Mouse (Mus musculus) CH12.LX (cell line): ENCODE measurements around the gene Prg4. TPM values are rescaled to one million over a fixed set of nuclear protein-coding genes. Genes with fewer than 3 reads are reported as not detected.

Experiments
- DNase-seq: peaks from one replicate; pipeline ENCODE4 v3.0.0-alpha.2; 2013; ENCODE audit errors: extremely low read depth
- H3K27ac ChIP-seq: 2 replicates; pipeline ENCODE4 v1.5.1; 2012; ENCODE audit warnings: low read depth, mild to moderate bottlenecking, control low read depth, moderate library complexity; ENCODE audit not compliant: insufficient read depth
- H3K27me3 ChIP-seq: replicated peaks from 2 replicates; pipeline ENCODE3; 2012; ENCODE audit warnings: inconsistent platforms
- H3K36me3 ChIP-seq, 2 experiments: replicated peaks in 1 of 2; 2 replicates each; pipeline versions ENCODE3 to v1.6.1; 2012; ENCODE audit warnings: inconsistent platforms in 1 of 2, low read length in 1 of 2, mild to moderate bottlenecking in 1 of 2, mixed read lengths in 1 of 2, moderate library complexity in 1 of 2; ENCODE audit not compliant: control insufficient read depth in 1 of 2, insufficient read depth in 1 of 2
- H3K4me1 ChIP-seq, 2 experiments: 2 replicates each; pipeline ENCODE4 v1.6.1; 2012; ENCODE audit warnings: inconsistent platforms in 1 of 2, moderate library complexity in 1 of 2; ENCODE audit not compliant: insufficient read depth in 2 of 2, control insufficient read depth in 1 of 2
- H3K4me2 ChIP-seq: 2 replicates; pipeline ENCODE4 v1.6.1; 2012; ENCODE audit warnings: low read depth, mild to moderate bottlenecking, control low read depth; ENCODE audit not compliant: poor library complexity, insufficient read depth, severe bottlenecking
- H3K4me3 ChIP-seq, 3 experiments: fragments of 150-350 bp in 1 of 3; sonication (generic) in 1 of 3; replicated peaks in 1 of 3; 2 replicates each; pipeline versions ENCODE3 to v1.5.1; 2011 to 2012; ENCODE audit warnings: low read depth in 2 of 3, low read length in 2 of 3, mild to moderate bottlenecking in 2 of 3, moderate library complexity in 2 of 3, control low read depth in 1 of 3, improper control_type of control experiment in 1 of 3, inconsistent platforms in 1 of 3, mixed read lengths in 1 of 3; ENCODE audit not compliant: poor library complexity in 1 of 3
- H3K79me2 ChIP-seq: replicated peaks from 2 replicates; pipeline ENCODE4 v1.6.1; 2012; ENCODE audit warnings: mild to moderate bottlenecking, moderate library complexity; ENCODE audit not compliant: control insufficient read depth, poor library complexity, insufficient read depth, severe bottlenecking; ENCODE audit errors: extremely low read depth
- H3K9ac ChIP-seq: 2 replicates; pipeline ENCODE4 v1.6.1; 2012; ENCODE audit warnings: low read depth, mild to moderate bottlenecking, control low read depth, moderate library complexity; ENCODE audit not compliant: insufficient read depth
- H3K9me3 ChIP-seq: replicated peaks from 2 replicates; pipeline ENCODE3; 2012; ENCODE audit warnings: low read length, inconsistent platforms, mixed read lengths
- BHLHE40 ChIP-seq: IDR thresholded peaks from 2 replicates; pipeline ENCODE4 v1.6.1; 2011; ENCODE audit warnings: mild to moderate bottlenecking, low read depth, low read length, improper control_type of control experiment
- E2F4 ChIP-seq: IDR thresholded peaks from 2 replicates; pipeline ENCODE4 v1.6.1; 2011; ENCODE audit warnings: low read depth, low read length, improper control_type of control experiment; ENCODE audit not compliant: insufficient replicate concordance
- EP300 ChIP-seq: IDR thresholded peaks from 2 replicates; pipeline ENCODE4 v1.6.1; 2011; ENCODE audit warnings: low read length, improper control_type of control experiment
- ETS1 ChIP-seq: conservative IDR thresholded peaks from 2 replicates; pipeline ENCODE4 v1.6.1; 2012; ENCODE audit warnings: low read depth, mild to moderate bottlenecking, inconsistent platforms, low read length, improper control_type of control experiment, moderate library complexity
- IRF4 ChIP-seq: IDR thresholded peaks from 2 replicates; pipeline ENCODE4 v1.6.1; 2014; ENCODE audit warnings: low read depth, mild to moderate bottlenecking, inconsistent platforms, low read length, improper control_type of control experiment
- JUND ChIP-seq: conservative IDR thresholded peaks from 2 replicates; pipeline ENCODE4 v1.6.1; 2011; ENCODE audit warnings: low read depth, low read length, improper control_type of control experiment
- MAX ChIP-seq: IDR thresholded peaks from 2 replicates; pipeline ENCODE4 v1.6.1; 2011; ENCODE audit warnings: low read length, improper control_type of control experiment
- MAZ ChIP-seq: IDR thresholded peaks from 2 replicates; pipeline ENCODE4 v1.6.1; 2012; ENCODE audit warnings: low read depth, mild to moderate bottlenecking, inconsistent platforms, low read length, improper control_type of control experiment, moderate library complexity
- MEF2A ChIP-seq: IDR thresholded peaks from 2 replicates; pipeline ENCODE4 v1.6.1; 2014; ENCODE audit warnings: low read depth, mild to moderate bottlenecking, inconsistent platforms, low read length, improper control_type of control experiment, borderline replicate concordance
- MYC ChIP-seq: IDR thresholded peaks from 2 replicates; pipeline ENCODE4 v1.6.1; 2011; ENCODE audit warnings: low read depth, mild to moderate bottlenecking, improper control_type of control experiment, low read length
- NELFE ChIP-seq: IDR thresholded peaks from 2 replicates; pipeline ENCODE4 v1.6.1; 2011; ENCODE audit warnings: low read depth, low read length, improper control_type of control experiment
- PAX5 ChIP-seq: IDR thresholded peaks from 2 replicates; pipeline ENCODE4 v1.6.1; 2012; ENCODE audit warnings: low read length, inconsistent platforms, mixed read lengths
- RCOR1 ChIP-seq: conservative IDR thresholded peaks from 2 replicates; pipeline ENCODE4 v1.6.1; 2012; ENCODE audit warnings: low read depth, mild to moderate bottlenecking, inconsistent platforms, low read length, improper control_type of control experiment
- SIN3A ChIP-seq: IDR thresholded peaks from 2 replicates; pipeline ENCODE4 v1.6.1; 2012; ENCODE audit warnings: low read length, improper control_type of control experiment, inconsistent platforms
- SMC3 ChIP-seq: IDR thresholded peaks from 2 replicates; pipeline ENCODE4 v1.6.1; 2011; ENCODE audit warnings: low read depth, low read length, improper control_type of control experiment
- UBTF ChIP-seq: IDR thresholded peaks from 2 replicates; pipeline ENCODE4 v1.6.1; 2012; ENCODE audit warnings: low read depth, mild to moderate bottlenecking, inconsistent platforms, low read length, improper control_type of control experiment, moderate library complexity
- USF1 ChIP-seq: IDR thresholded peaks from 2 replicates; pipeline ENCODE4 v1.6.1; 2014; ENCODE audit warnings: low read depth, mild to moderate bottlenecking, inconsistent platforms, low read length, improper control_type of control experiment
- USF2 ChIP-seq: conservative IDR thresholded peaks from 2 replicates; pipeline ENCODE4 v1.6.1; 2011; ENCODE audit warnings: low read depth, low read length, improper control_type of control experiment
- ZC3H11A ChIP-seq: IDR thresholded peaks from 2 replicates; pipeline ENCODE4 v1.6.1; 2012; ENCODE audit warnings: low read depth, mild to moderate bottlenecking, inconsistent platforms, low read length, improper control_type of control experiment
- ZKSCAN1 ChIP-seq: IDR thresholded peaks from 2 replicates; pipeline ENCODE4 v1.6.1; 2012; ENCODE audit warnings: low read depth, inconsistent platforms, low read length, improper control_type of control experiment, borderline replicate concordance
- ZNF384 ChIP-seq: IDR thresholded peaks from 2 replicates; pipeline ENCODE4 v1.6.1; 2012; ENCODE audit warnings: low read depth, low read length, improper control_type of control experiment, inconsistent platforms
- dilution Hi-C: fragments of 300-500 bp; cut with MboI; formaldehyde crosslinking; loops from 2 replicates; pipeline ENCODE4 v1.14.3; 2020; ENCODE audit warnings: low sequenced_read_pairs; ENCODE audit not compliant: extremely low pct_unique_long_range_greater_than_20kb, extremely low pct_ligation_motif_present
- in situ Hi-C: fragments of 300-500 bp; cut with MboI; formaldehyde crosslinking; loops from 3 replicates; pipeline ENCODE4 v1.14.3; 2019; ENCODE audit warnings: low sequenced_read_pairs, low pct_ligation_motif_present, low pct_unique_long_range_greater_than_20kb, mixed read lengths
- polyA plus RNA-seq: library from polyadenylated mRNA; unstranded; fragments of >175 nt; gene quantifications from 2 replicates; pipeline ENCODE4 v1.2.1, GENCODE M21; 2012; ENCODE audit warnings: low read depth; ENCODE audit not compliant: insufficient read length
- total RNA-seq, 2 experiments: library from RNA; depleted of rRNA; stranded (reverse); fragments of 300-350 nt in 1 of 2; fragments of >200 nt in 1 of 2; gene quantifications; 2 replicates each; pipeline ENCODE4 v1.2.3; 2012 to 2014

Gene Prg4
- total and polyA plus RNA-seq, 3 experiments, result 0.08 to 0.30 TPM; not detected in 1

DNA sequence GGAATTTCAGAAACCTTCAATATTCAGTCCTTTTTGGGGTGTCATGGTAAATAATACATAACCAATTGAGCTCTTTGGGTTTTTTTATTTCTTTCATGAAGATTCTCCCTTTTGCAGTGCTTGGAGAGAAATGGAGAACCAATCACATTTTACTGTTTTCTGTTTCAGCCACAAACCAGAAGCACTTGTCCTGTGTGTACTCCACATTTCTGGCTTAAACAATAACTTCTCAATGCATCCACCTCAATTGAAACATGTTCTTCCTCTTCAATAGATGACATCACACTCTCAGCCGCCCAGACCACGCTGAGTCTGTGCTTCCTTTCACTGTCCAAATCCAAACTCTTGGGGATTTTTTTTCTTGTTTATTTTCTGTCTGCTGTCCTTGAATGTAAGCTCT, 39.8 kb upstream of the Prg4 start:
- Histone ChIP-seq H3K79me2 (no peaks in the 10 kb centered on the region), H3K4me2 (peak overlapping the region; percentile 32), H3K27me3 (no peaks in the 10 kb centered on the region), H3K27ac (no peak overlapping the region), H3K9ac (no peak overlapping the region), H3K4me1 (peaks cover 6 to 23% of the 10 kb centered on the region in 2 experiments; a peak in 3 of 4 replicates), H3K36me3 (no peaks in the 10 kb centered on the region), H3K4me3 (no peak overlapping the region), H3K9me3 (no peaks in the 10 kb centered on the region)
- peak; percentile 38; the same call in 1 of the 2 replicates for TF ChIP-seq BHLHE40
- TF ChIP-seq MEF2A, result no peak
- peak; percentile 54; the same call in 1 of the 2 replicates for TF ChIP-seq EP300
- TF ChIP-seq IRF4, result peak; percentile 64
- DNase-seq, result peak; percentile 27
- dilution Hi-C loops, result no loop called here
- in situ Hi-C loops, result no loop called here

DNA sequence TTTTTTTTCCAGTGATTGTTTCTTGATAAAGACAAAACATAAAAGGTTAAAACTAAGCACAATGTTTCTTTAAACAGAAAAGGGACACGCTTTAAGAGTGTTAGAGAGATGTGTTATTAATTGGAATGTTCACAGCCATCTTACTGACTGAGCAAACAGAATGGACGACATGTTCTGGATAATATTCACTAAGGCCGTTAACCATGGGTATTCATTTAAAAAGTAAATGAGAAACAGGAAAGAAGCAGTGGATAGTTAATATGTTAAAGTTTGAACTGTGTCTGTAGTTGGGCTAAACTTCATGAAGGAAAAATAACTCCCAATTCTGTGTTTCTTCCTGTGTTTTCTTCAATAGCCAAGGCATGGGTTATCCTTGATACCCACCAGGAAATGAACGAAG, 37.4 kb upstream of the Prg4 start:
- DNase-seq, result no peak
- no peak overlapping the region for H3K27ac ChIP-seq
- dilution Hi-C loops, result no loop called here
- no peaks in the 10 kb centered on the region for H3K27me3 ChIP-seq
- H3K9me3 ChIP-seq, result peaks cover 4% of the 10 kb centered on the region
- H3K4me3 ChIP-seq, result no peak overlapping the region
- H3K79me2 ChIP-seq, result no peaks in the 10 kb centered on the region
- H3K36me3 ChIP-seq, result no peaks in the 10 kb centered on the region
- H3K9ac ChIP-seq, result no peak overlapping the region
- no peak overlapping the region for H3K4me2 ChIP-seq
- no peak for TF ChIP-seq SIN3A
- TF ChIP-seq SMC3, result no peak
- TF ChIP-seq MAX, result no peak
- TF ChIP-seq ZKSCAN1, result no peak
- no peak for TF ChIP-seq ETS1
- TF ChIP-seq BHLHE40, result no peak
- TF ChIP-seq UBTF, result no peak
- no peak for TF ChIP-seq JUND
- no peak for TF ChIP-seq USF2
- no peak for TF ChIP-seq ZNF384
- TF ChIP-seq RCOR1, result no peak
- no peak for TF ChIP-seq ZC3H11A
- TF ChIP-seq NELFE, result no peak
- no peak for TF ChIP-seq PAX5
- TF ChIP-seq E2F4, result no peak
- no peak for TF ChIP-seq MYC
- TF ChIP-seq USF1, result no peak
- TF ChIP-seq MAZ, result no peak
- H3K4me1 ChIP-seq, result peaks cover 6 to 23% of the 10 kb centered on the region in 2 experiments; a peak in 3 of 4 replicates
- in situ Hi-C loops, result no loop called here
